In the genomic region with DNA sequence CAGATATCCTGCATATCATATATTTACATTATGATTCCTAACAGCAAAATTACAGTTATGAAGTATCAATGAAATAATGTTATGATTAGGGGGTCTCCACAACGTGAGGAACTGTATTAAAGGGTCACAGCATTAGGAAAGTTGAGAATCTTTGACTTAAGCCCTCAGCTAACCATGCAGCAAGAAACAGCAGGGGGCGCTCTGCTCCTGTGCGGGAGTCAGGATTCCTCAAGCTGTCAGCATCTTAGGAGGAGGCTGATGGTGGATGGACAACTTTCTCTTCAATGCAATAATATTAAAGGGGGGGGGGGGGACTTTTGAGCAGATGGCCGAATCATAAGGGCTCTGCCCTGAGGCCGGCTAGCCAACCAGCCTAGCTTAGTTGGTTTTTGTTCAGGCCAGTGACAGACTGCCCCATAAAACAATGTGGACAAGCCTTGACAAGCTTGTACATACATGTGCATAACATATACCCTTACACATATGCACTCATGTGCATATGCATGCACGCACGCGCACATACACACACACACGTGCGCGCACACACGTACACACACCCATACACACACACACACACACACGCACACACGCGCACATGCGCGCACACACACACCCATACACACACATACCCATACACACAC, we compare ENCODE assay signal across 10 mouse cellular contexts. TPM values are rescaled to one million over a fixed set of nuclear protein-coding genes. Genes with fewer than 3 reads are reported as not detected.
A peak's percentile ranks its signal among the peaks of the same experiment; 100 is the strongest.
DNase-seq lines count a peak whose midpoint lies in the region; ATAC-seq and TF ChIP-seq lines count a peak whose summit lies in the region.
"Had no signal": no experiment of that assay in that cellular context is flagged by ENCODE, and none has a peak within 500 bp of the region (broad histone marks: within the 10 kb centered on the region; RNA-seq: fewer than 3 reads in every experiment).

No protein-coding gene starts in this region.

- TF ChIP-seq EP300 in heart, postnatal 0 days (IDR thresholded peaks at IDR 0.05; ENCODE audit: low read depth): no peak

- no peak overlapping the region for H3K27ac ChIP-seq in heart, postnatal 0 days (ENCODE audit: low read depth)
- no peak overlapping the region for H3K27ac ChIP-seq in embryonic facial prominence, embryonic 11.5 days (replicated peaks; ENCODE audit: low read depth, low read length)
- H3K27ac ChIP-seq: embryonic facial prominence, embryonic 12.5 days; liver, embryonic 13.5 days had no signal

- DNase-seq in heart, postnatal 0 days (ENCODE audit: low spot score): peak; percentile 28
- no peak for DNase-seq in heart, adult 9 months (ENCODE audit: low spot score in 2 of 2)
- peak; percentile 34 to 37 for DNase-seq in B cell, adult 2 months
- DNase-seq in adrenal gland, postnatal 36 days: peak; percentile 67 to 82
- DNase-seq in embryonic facial prominence, embryonic 11.5 days (ENCODE audit: low spot score): peak; percentile 86
- DNase-seq in kidney, postnatal 4 days: peak; percentile 87
- DNase-seq in thymus, postnatal 25 days: peak; percentile 16
- DNase-seq: liver, embryonic 13.5 days had no signal

- WGBS in heart, postnatal 0 days: 73% methylated on average over 17 of the region's 17 CpGs
- WGBS in embryonic facial prominence, embryonic 11.5 days: 69% methylated on average over 16 of the region's 17 CpGs

- H3K27me3 ChIP-seq in heart, postnatal 0 days (ENCODE audit: control insufficient read depth, insufficient read depth, low read length): no peaks in the 10 kb centered on the region
- no peaks in the 10 kb centered on the region for H3K27me3 ChIP-seq in embryonic facial prominence, embryonic 11.5 days (ENCODE audit: control insufficient read depth, insufficient read depth, low read length)

- TF ChIP-seq CTCF in heart, postnatal 0 days (IDR thresholded peaks at IDR 0.05; ENCODE audit: low read depth): peak; percentile 67

- no peak overlapping the region for H3K4me3 ChIP-seq in heart, postnatal 0 days (ENCODE audit: low read depth, low read length)
- no peak overlapping the region for H3K4me3 ChIP-seq in embryonic facial prominence, embryonic 11.5 days (ENCODE audit: low read depth, low read length)
- H3K4me3 ChIP-seq: embryonic facial prominence, embryonic 12.5 days; liver, embryonic 13.5 days had no signal

- ATAC-seq in heart, postnatal 0 days (ENCODE audit: insufficient read depth, low read depth): no peak
- ATAC-seq in embryonic facial prominence, embryonic 11.5 days (replicated peaks; ENCODE audit: insufficient number of reproducible peaks, low FRiP score, low TSS enrichment, low read depth): peak; percentile 54; the same call in 1 of the 2 replicates
- ATAC-seq in megakaryocyte progenitor cell, adult 5-6 weeks (replicated peaks; ENCODE audit: poor library complexity): peak; percentile 65

- no peaks in the 10 kb centered on the region for H3K36me3 ChIP-seq in heart, postnatal 0 days (replicated peaks; ENCODE audit: control insufficient read depth, insufficient read depth, low read length)
- no peaks in the 10 kb centered on the region for H3K36me3 ChIP-seq in embryonic facial prominence, embryonic 11.5 days (replicated peaks; ENCODE audit: control insufficient read depth, insufficient read depth, low read depth, low read length)
- H3K36me3 ChIP-seq: embryonic facial prominence, embryonic 12.5 days; liver, embryonic 13.5 days had no signal

- H3K9ac ChIP-seq in heart, postnatal 0 days (replicated peaks; ENCODE audit: low read depth, low read length): no peak overlapping the region
- no peak overlapping the region for H3K9ac ChIP-seq in embryonic facial prominence, embryonic 11.5 days (replicated peaks; ENCODE audit: low read length)
- H3K9ac ChIP-seq: embryonic facial prominence, embryonic 12.5 days; liver, embryonic 13.5 days had no signal

- peaks cover 6% of the 10 kb centered on the region; the same call in 1 of the 2 replicates for H3K4me1 ChIP-seq in heart, postnatal 0 days (ENCODE audit: control insufficient read depth, insufficient read depth)
- H3K4me1 ChIP-seq in embryonic facial prominence, embryonic 11.5 days (ENCODE audit: control insufficient read depth, insufficient read depth, low read length): no peaks in the 10 kb centered on the region
- H3K4me1 ChIP-seq: liver, embryonic 13.5 days had no signal

- H3K4me2 ChIP-seq in heart, postnatal 0 days (ENCODE audit: low read depth, low read length): no peak overlapping the region
- H3K4me2 ChIP-seq in embryonic facial prominence, embryonic 11.5 days (ENCODE audit: low read depth, low read length): no peak overlapping the region
- H3K4me2 ChIP-seq: embryonic facial prominence, embryonic 12.5 days; liver, embryonic 13.5 days had no signal

- H3K9me3 ChIP-seq in heart, postnatal 0 days (replicated peaks; ENCODE audit: control insufficient read depth, low read length): no peaks in the 10 kb centered on the region
- H3K9me3 ChIP-seq in embryonic facial prominence, embryonic 11.5 days (replicated peaks; ENCODE audit: control insufficient read depth, low read length): no peaks in the 10 kb centered on the region
- H3K9me3 ChIP-seq: embryonic facial prominence, embryonic 12.5 days; liver, embryonic 13.5 days had no signal

RNA-seq across cellular contexts. Expression of gene Ubl4b, which starts 4.3 kb away (rescaled TPM):
- total RNA-seq in heart, postnatal 0 days (2014; rRNA removed; ENCODE audit: low replicate concordance): not detected in 2 replicates
- not detected in 2 replicates for polyA plus RNA-seq in heart, postnatal 0 days (2015; fragmentation: Nextera tagmentation; extraction: Ambion mirVana)
- not detected for total RNA-seq in adrenal gland, postnatal 36 days (2021)
- 0.15 and 0.79 TPM in 2 replicates for polyA plus RNA-seq in embryonic facial prominence, embryonic 11.5 days (2014; fragmentation: Nextera tagmentation; extraction: Ambion mirVana)
- total RNA-seq in megakaryocyte progenitor cell, adult 5-6 weeks (2015): not detected in 2 replicates
- not detected in 2 replicates for total RNA-seq in megakaryocyte progenitor cell, adult 5-6 weeks (2017)
- polyA plus RNA-seq: liver, embryonic 13.5 days had no signal

RNA-seq across cellular contexts. Expression of gene Slc6a17, which starts 32.7 kb away (rescaled TPM):
- total RNA-seq in heart, postnatal 0 days (2014; rRNA removed; ENCODE audit: low replicate concordance): 9.7 and 22.3 TPM in 2 replicates
- polyA plus RNA-seq in heart, postnatal 0 days (2015; fragmentation: Nextera tagmentation; extraction: Ambion mirVana): 2.4 and 3.1 TPM in 2 replicates
- 10 to 100 TPM in 1 of 2 experiments, 1 to 10 TPM in 1; 2.5 to 10.7 TPM for total RNA-seq in adrenal gland, postnatal 36 days (2021)
- 2.9 and 5.8 TPM in 2 replicates for polyA plus RNA-seq in embryonic facial prominence, embryonic 11.5 days (2014; fragmentation: Nextera tagmentation; extraction: Ambion mirVana)
- not detected in 2 replicates for total RNA-seq in megakaryocyte progenitor cell, adult 5-6 weeks (2015)
- total RNA-seq in megakaryocyte progenitor cell, adult 5-6 weeks (2017): not detected in 2 replicates

RNA-seq across cellular contexts. Expression of gene Alx3, which starts 44.3 kb away (rescaled TPM):
- total RNA-seq in heart, postnatal 0 days (2014; rRNA removed; ENCODE audit: low replicate concordance): not detected in 2 replicates
- not detected in 2 replicates for polyA plus RNA-seq in heart, postnatal 0 days (2015; fragmentation: Nextera tagmentation; extraction: Ambion mirVana)
- not detected for total RNA-seq in adrenal gland, postnatal 36 days (2021)
- 34.3 and 39.6 TPM in 2 replicates for polyA plus RNA-seq in embryonic facial prominence, embryonic 11.5 days (2014; fragmentation: Nextera tagmentation; extraction: Ambion mirVana)
- total RNA-seq in megakaryocyte progenitor cell, adult 5-6 weeks (2015): not detected in 2 replicates
- total RNA-seq in megakaryocyte progenitor cell, adult 5-6 weeks (2017): not detected in 2 replicates

Comparison
In these comparisons a context has a peak if more than half of its experiments do, and no peak if none do; other contexts are left out.
1. DNase-seq: peak in heart, postnatal 0 days (single experiment), B cell, adult 2 months (2 of 2), adrenal gland, postnatal 36 days (2 of 2), embryonic facial prominence, embryonic 11.5 days (single experiment), kidney, postnatal 4 days (2 of 2) and thymus, postnatal 25 days (single experiment); none in heart, adult 9 months (0 of 2).